Mouse (Mus musculus): ENCODE results near the gene Efcab8. TPM values are rescaled to one million over a fixed set of nuclear protein-coding genes. Genes with fewer than 3 reads are reported as not detected.

Efcab8 gene
- polyA plus RNA-seq, 1 experiment from 2014 or later: 0.11 TPM

GRCm38 (mm10) chr2:153842854-153843253 lies 63.1 kb downstream of the Efcab8 start:
- Histone ChIP-seq H3K4me2 (ENCODE audit: low read depth, low read length) (no peak overlapping the region), H3K27ac (replicated peaks; ENCODE audit: low read depth, low read length) (no peak overlapping the region), H3K36me3 (ENCODE audit: control insufficient read depth, insufficient read depth, low read length) (no peaks in the 10 kb centered on the region), H3K9ac (ENCODE audit: low read depth, low read length) (no peak overlapping the region), H3K4me1 (ENCODE audit: control insufficient read depth, insufficient read depth, low read length) (no peaks in the 10 kb centered on the region), H3K27me3 (replicated peaks; ENCODE audit: control insufficient read depth, insufficient read depth, low read length) (no peaks in the 10 kb centered on the region), H3K4me3 (ENCODE audit: low read depth, low read length) (no peak overlapping the region), H3K9me3 (ENCODE audit: control insufficient read depth, low read length) (no peaks in the 10 kb centered on the region)
- ATAC-seq (ENCODE audit: low read depth) (no peak), DNase-seq (ENCODE audit: low spot score) (no peak)
- 84% methylated on average over 8 of the region's 8 CpGs for WGBS

GRCm38 (mm10) chr2:153848389-153848788 lies 68.7 kb downstream of the Efcab8 start:
- Histone ChIP-seq H3K27ac (replicated peaks; ENCODE audit: low read depth, low read length) (no peak overlapping the region), H3K36me3 (ENCODE audit: control insufficient read depth, insufficient read depth, low read length) (no peaks in the 10 kb centered on the region), H3K27me3 (replicated peaks; ENCODE audit: control insufficient read depth, insufficient read depth, low read length) (no peaks in the 10 kb centered on the region), H3K9me3 (ENCODE audit: control insufficient read depth, low read length) (0 out of 2 replicates have a peak, but pooled peaks cover 5% of the 10 kb centered on the region), H3K4me3 (ENCODE audit: low read depth, low read length) (no peak overlapping the region), H3K9ac (ENCODE audit: low read depth, low read length) (no peak overlapping the region), H3K4me2 (ENCODE audit: low read depth, low read length) (no peak overlapping the region), H3K4me1 (ENCODE audit: control insufficient read depth, insufficient read depth, low read length) (no peaks in the 10 kb centered on the region)
- 71% methylated on average over 3 of the region's 3 CpGs for WGBS
- DNase-seq (ENCODE audit: low spot score) (no peak), ATAC-seq (ENCODE audit: low read depth) (no peak)

- Histone ChIP-seq H3K4me2 (ENCODE audit: low read depth, low read length) (no peak overlapping the region), H3K27ac (replicated peaks; ENCODE audit: low read depth, low read length) (no peak overlapping the region), H3K4me1 (ENCODE audit: control insufficient read depth, insufficient read depth, low read length) (no peaks in the 10 kb centered on the region), H3K4me3 (ENCODE audit: low read depth, low read length) (no peak overlapping the region), H3K27me3 (replicated peaks; ENCODE audit: control insufficient read depth, insufficient read depth, low read length) (no peaks in the 10 kb centered on the region), H3K9ac (ENCODE audit: low read depth, low read length) (no peak overlapping the region), H3K9me3 (ENCODE audit: control insufficient read depth, low read length) (0 out of 2 replicates have a peak, but pooled peaks cover 5% of the 10 kb centered on the region), H3K36me3 (ENCODE audit: control insufficient read depth, insufficient read depth, low read length) (no peaks in the 10 kb centered on the region)
- DNase-seq (ENCODE audit: low spot score): no peak
- WGBS: 87% methylated on average over 6 of the region's 6 CpGs
- ATAC-seq (ENCODE audit: low read depth): no peak
These were observed 70.8 kb downstream of the Efcab8 start for GRCm38 (mm10) chr2:153850351-153851029.

GRCm38 (mm10) chr2:153851030-153851360 lies 71.3 kb downstream of the Efcab8 start:
- Histone ChIP-seq H3K4me3 (ENCODE audit: low read depth, low read length) (no peak overlapping the region), H3K27ac (replicated peaks; ENCODE audit: low read depth, low read length) (no peak overlapping the region), H3K36me3 (ENCODE audit: control insufficient read depth, insufficient read depth, low read length) (no peaks in the 10 kb centered on the region), H3K9ac (ENCODE audit: low read depth, low read length) (no peak overlapping the region), H3K4me2 (ENCODE audit: low read depth, low read length) (no peak overlapping the region), H3K4me1 (ENCODE audit: control insufficient read depth, insufficient read depth, low read length) (no peaks in the 10 kb centered on the region), H3K27me3 (replicated peaks; ENCODE audit: control insufficient read depth, insufficient read depth, low read length) (no peaks in the 10 kb centered on the region), H3K9me3 (ENCODE audit: control insufficient read depth, low read length) (0 out of 2 replicates have a peak, but pooled peaks cover 5% of the 10 kb centered on the region)
- peak; percentile 56 for DNase-seq (ENCODE audit: low spot score)
- 52% methylated on average over 4 of the region's 4 CpGs for WGBS
- no peak for ATAC-seq (ENCODE audit: low read depth)

- H3K4me3 ChIP-seq (ENCODE audit: low read depth, low read length): no peak overlapping the region
- no peaks in the 10 kb centered on the region for H3K36me3 ChIP-seq (ENCODE audit: control insufficient read depth, insufficient read depth, low read length)
- DNase-seq (ENCODE audit: low spot score): peak; percentile 53
- H3K9ac ChIP-seq (ENCODE audit: low read depth, low read length): no peak overlapping the region
- H3K27ac ChIP-seq (replicated peaks; ENCODE audit: low read depth, low read length): no peak overlapping the region
- H3K4me1 ChIP-seq (ENCODE audit: control insufficient read depth, insufficient read depth, low read length): no peaks in the 10 kb centered on the region
- H3K9me3 ChIP-seq (ENCODE audit: control insufficient read depth, low read length): 0 out of 2 replicates have a peak, but pooled peaks cover 5% of the 10 kb centered on the region
- H3K27me3 ChIP-seq (replicated peaks; ENCODE audit: control insufficient read depth, insufficient read depth, low read length): no peaks in the 10 kb centered on the region
- peak; percentile 81 for ATAC-seq (ENCODE audit: low read depth)
- 15% methylated on average over 5 of the region's 5 CpGs for WGBS
- H3K4me2 ChIP-seq (ENCODE audit: low read depth, low read length): no peak overlapping the region
These were observed 73.8 kb downstream of the Efcab8 start for GRCm38 (mm10) chr2:153853544-153853943.

- ATAC-seq (ENCODE audit: low read depth) (no peak), DNase-seq (ENCODE audit: low spot score) (peak; percentile 10)
- WGBS: 46% methylated on average over 2 of the region's 2 CpGs
- no peaks in the 10 kb centered on the region for H3K9me3 ChIP-seq (ENCODE audit: control insufficient read depth, low read length)
- no peak overlapping the region for H3K9ac ChIP-seq (ENCODE audit: low read depth, low read length)
- no peaks in the 10 kb centered on the region for H3K36me3 ChIP-seq (ENCODE audit: control insufficient read depth, insufficient read depth, low read length)
- no peak overlapping the region for H3K27ac ChIP-seq (replicated peaks; ENCODE audit: low read depth, low read length)
- H3K4me1 ChIP-seq (ENCODE audit: control insufficient read depth, insufficient read depth, low read length): peaks cover 5% of the 10 kb centered on the region; the same call in 1 of the 2 replicates
- no peaks in the 10 kb centered on the region for H3K27me3 ChIP-seq (replicated peaks; ENCODE audit: control insufficient read depth, insufficient read depth, low read length)
- no peak overlapping the region for H3K4me3 ChIP-seq (ENCODE audit: low read depth, low read length)
- H3K4me2 ChIP-seq (ENCODE audit: low read depth, low read length): no peak overlapping the region
These were observed 79.8 kb downstream of the Efcab8 start for GRCm38 (mm10) chr2:153859581-153859980.

GRCm38 (mm10) chr2:153860315-153860714 lies 80.6 kb downstream of the Efcab8 start:
- DNase-seq (ENCODE audit: low spot score): no peak
- WGBS: 82% methylated on average over 11 of the region's 11 CpGs
- no peaks in the 10 kb centered on the region for H3K36me3 ChIP-seq (ENCODE audit: control insufficient read depth, insufficient read depth, low read length)
- H3K9me3 ChIP-seq (ENCODE audit: control insufficient read depth, low read length): peaks cover 4% of the 10 kb centered on the region; the same call in 1 of the 2 replicates
- no peak overlapping the region for H3K9ac ChIP-seq (ENCODE audit: low read depth, low read length)
- no peak; the same call in 1 of the 2 replicates for ATAC-seq (ENCODE audit: low read depth)
- no peak overlapping the region for H3K4me2 ChIP-seq (ENCODE audit: low read depth, low read length)
- H3K27me3 ChIP-seq (replicated peaks; ENCODE audit: control insufficient read depth, insufficient read depth, low read length): no peaks in the 10 kb centered on the region
- peaks cover 5% of the 10 kb centered on the region; the same call in 1 of the 2 replicates for H3K4me1 ChIP-seq (ENCODE audit: control insufficient read depth, insufficient read depth, low read length)
- no peak overlapping the region for H3K27ac ChIP-seq (replicated peaks; ENCODE audit: low read depth, low read length)
- no peak overlapping the region for H3K4me3 ChIP-seq (ENCODE audit: low read depth, low read length)

GRCm38 (mm10) chr2:153860715-153861114 lies 81.0 kb downstream of the Efcab8 start:
- Histone ChIP-seq H3K36me3 (ENCODE audit: control insufficient read depth, insufficient read depth, low read length) (no peaks in the 10 kb centered on the region), H3K27ac (replicated peaks; ENCODE audit: low read depth, low read length) (no peak overlapping the region), H3K9me3 (ENCODE audit: control insufficient read depth, low read length) (peaks cover 4% of the 10 kb centered on the region; the same call in 1 of the 2 replicates), H3K4me3 (ENCODE audit: low read depth, low read length) (no peak overlapping the region), H3K4me2 (ENCODE audit: low read depth, low read length) (no peak overlapping the region), H3K4me1 (ENCODE audit: control insufficient read depth, insufficient read depth, low read length) (peaks cover 5% of the 10 kb centered on the region; the same call in 1 of the 2 replicates), H3K27me3 (replicated peaks; ENCODE audit: control insufficient read depth, insufficient read depth, low read length) (no peaks in the 10 kb centered on the region), H3K9ac (ENCODE audit: low read depth, low read length) (no peak overlapping the region)
- 44% methylated on average over 3 of the region's 3 CpGs for WGBS
- ATAC-seq (ENCODE audit: low read depth) (peak; percentile 44; the same call in 1 of the 2 replicates), DNase-seq (ENCODE audit: low spot score) (peak; percentile 47)

GRCm38 (mm10) chr2:153861960-153862359 lies 82.2 kb downstream of the Efcab8 start:
- Histone ChIP-seq H3K27me3 (replicated peaks; ENCODE audit: control insufficient read depth, insufficient read depth, low read length) (no peaks in the 10 kb centered on the region), H3K27ac (replicated peaks; ENCODE audit: low read depth, low read length) (no peak overlapping the region), H3K4me2 (ENCODE audit: low read depth, low read length) (no peak overlapping the region), H3K9me3 (ENCODE audit: control insufficient read depth, low read length) (peaks cover 4% of the 10 kb centered on the region; the same call in 1 of the 2 replicates), H3K9ac (ENCODE audit: low read depth, low read length) (no peak overlapping the region), H3K4me1 (ENCODE audit: control insufficient read depth, insufficient read depth, low read length) (peaks cover 5% of the 10 kb centered on the region; the same call in 1 of the 2 replicates), H3K4me3 (ENCODE audit: low read depth, low read length) (no peak overlapping the region), H3K36me3 (ENCODE audit: control insufficient read depth, insufficient read depth, low read length) (no peaks in the 10 kb centered on the region)
- WGBS: 71% methylated on average over 3 of the region's 3 CpGs
- ATAC-seq (ENCODE audit: low read depth): peak; percentile 71
- peak; percentile 64 for DNase-seq (ENCODE audit: low spot score)

All from embryonic facial prominence, embryonic 14.5 days (tissue).